Mouse (Mus musculus): ENCODE measurements around the gene Ube4a. TPM values are rescaled to one million over a fixed set of nuclear protein-coding genes. Genes with fewer than 3 reads are reported as not detected.
A peak's percentile ranks its signal among the peaks of the same experiment; 100 is the strongest.

The Ube4a gene
- polyA plus RNA-seq, 1 experiment: 9.5 TPM

- H3K36me3 ChIP-seq (ENCODE audit: control insufficient read depth, insufficient read depth, low read length): peaks cover 8% of the 10 kb centered on the region; the same call in 1 of the 2 replicates
- TF ChIP-seq POLR2A (IDR thresholded peaks at IDR 0.05; ENCODE audit: low read depth, low read length) (no peak), CTCF (IDR thresholded peaks at IDR 0.05; ENCODE audit: extremely low read depth, insufficient read depth, insufficient read length, insufficient replicate concordance) (no peak)
- 44% methylated on average over 4 of the region's 4 CpGs for WGBS
- no peak for DNase-seq (ENCODE audit: low read depth in 1 of 2, low spot score in 2 of 2)
- H3K4me3 ChIP-seq (ENCODE audit: extremely low read depth, insufficient read depth, insufficient read length): no peak overlapping the region
- H3K27me3 ChIP-seq (ENCODE audit: control insufficient read depth, insufficient read depth, low read length): no peaks in the 10 kb centered on the region
- H3K27ac ChIP-seq (ENCODE audit: insufficient read depth, low read length): no peak overlapping the region
- H3K4me1 ChIP-seq (ENCODE audit: control insufficient read depth, insufficient read depth, insufficient read length): no peaks in the 10 kb centered on the region
These were observed 50.7 kb downstream of the Ube4a start for GRCm38 (mm10) chr9:44914706-44915105.

GRCm38 (mm10) chr9:44911365-44911764, 54.0 kb downstream of the Ube4a start:
- TF ChIP-seq CTCF (IDR thresholded peaks at IDR 0.05; ENCODE audit: extremely low read depth, insufficient read depth, insufficient read length, insufficient replicate concordance) (no peak), POLR2A (IDR thresholded peaks at IDR 0.05; ENCODE audit: low read depth, low read length) (no peak)
- Histone ChIP-seq H3K4me3 (ENCODE audit: extremely low read depth, insufficient read depth, insufficient read length) (no peak overlapping the region), H3K27ac (ENCODE audit: insufficient read depth, low read length) (no peak overlapping the region), H3K27me3 (ENCODE audit: control insufficient read depth, insufficient read depth, low read length) (no peaks in the 10 kb centered on the region), H3K36me3 (ENCODE audit: control insufficient read depth, insufficient read depth, low read length) (peaks cover 8% of the 10 kb centered on the region; the same call in 1 of the 2 replicates), H3K4me1 (ENCODE audit: control insufficient read depth, insufficient read depth, insufficient read length) (no peaks in the 10 kb centered on the region)
- DNase-seq (ENCODE audit: low read depth in 1 of 2, low spot score in 2 of 2): no peak
- WGBS: 93% methylated on average over 4 of the region's 4 CpGs

GRCm38 (mm10) chr9:44905620-44906019, 59.8 kb downstream of the Ube4a start:
- WGBS: 30% methylated on average over 4 of the region's 4 CpGs
- no peak overlapping the region for H3K27ac ChIP-seq (ENCODE audit: insufficient read depth, low read length)
- H3K4me1 ChIP-seq (ENCODE audit: control insufficient read depth, insufficient read depth, insufficient read length): no peaks in the 10 kb centered on the region
- no peaks in the 10 kb centered on the region; the same call in 1 of the 2 replicates for H3K36me3 ChIP-seq (ENCODE audit: control insufficient read depth, insufficient read depth, low read length)
- H3K27me3 ChIP-seq (ENCODE audit: control insufficient read depth, insufficient read depth, low read length): no peaks in the 10 kb centered on the region
- no peak overlapping the region for H3K4me3 ChIP-seq (ENCODE audit: extremely low read depth, insufficient read depth, insufficient read length)
- no peak for DNase-seq (ENCODE audit: low read depth in 1 of 2, low spot score in 2 of 2)
- TF ChIP-seq CTCF (IDR thresholded peaks at IDR 0.05; ENCODE audit: extremely low read depth, insufficient read depth, insufficient read length, insufficient replicate concordance): no peak
- TF ChIP-seq POLR2A (IDR thresholded peaks at IDR 0.05; ENCODE audit: low read depth, low read length): no peak

GRCm38 (mm10) chr9:44904964-44905363, 60.4 kb downstream of the Ube4a start:
- TF ChIP-seq CTCF (IDR thresholded peaks at IDR 0.05; ENCODE audit: extremely low read depth, insufficient read depth, insufficient read length, insufficient replicate concordance): no peak
- 65% methylated on average over 5 of the region's 5 CpGs for WGBS
- H3K4me1 ChIP-seq (ENCODE audit: control insufficient read depth, insufficient read depth, insufficient read length): no peaks in the 10 kb centered on the region

GRCm38 (mm10) chr9:44903856-44904255, 61.5 kb downstream of the Ube4a start:
- Histone ChIP-seq H3K27ac (ENCODE audit: insufficient read depth, low read length) (no peak overlapping the region), H3K4me3 (ENCODE audit: extremely low read depth, insufficient read depth, insufficient read length) (no peak overlapping the region), H3K36me3 (ENCODE audit: control insufficient read depth, insufficient read depth, low read length) (no peaks in the 10 kb centered on the region), H3K4me1 (ENCODE audit: control insufficient read depth, insufficient read depth, insufficient read length) (no peaks in the 10 kb centered on the region), H3K27me3 (ENCODE audit: control insufficient read depth, insufficient read depth, low read length) (no peaks in the 10 kb centered on the region)
- 50% methylated on average over 4 of the region's 4 CpGs for WGBS
- DNase-seq (ENCODE audit: low read depth in 1 of 2, low spot score in 2 of 2): no peak
- TF ChIP-seq CTCF (IDR thresholded peaks at IDR 0.05; ENCODE audit: extremely low read depth, insufficient read depth, insufficient read length, insufficient replicate concordance): no peak

More at GRCm38 (mm10) chr9:44904964-44905363, 60.4 kb downstream of the Ube4a start:
- H3K4me3 ChIP-seq (ENCODE audit: extremely low read depth, insufficient read depth, insufficient read length): no peak overlapping the region
- peak overlapping the region; percentile 8; the same call in 1 of the 2 replicates for H3K27ac ChIP-seq (ENCODE audit: insufficient read depth, low read length)
- no peaks in the 10 kb centered on the region for H3K36me3 ChIP-seq (ENCODE audit: control insufficient read depth, insufficient read depth, low read length)
- DNase-seq (ENCODE audit: low read depth in 1 of 2, low spot score in 2 of 2): no peak
- H3K27me3 ChIP-seq (ENCODE audit: control insufficient read depth, insufficient read depth, low read length): no peaks in the 10 kb centered on the region

- Histone ChIP-seq H3K4me1 (ENCODE audit: control insufficient read depth, insufficient read depth, insufficient read length) (no peaks in the 10 kb centered on the region), H3K27me3 (ENCODE audit: control insufficient read depth, insufficient read depth, low read length) (no peaks in the 10 kb centered on the region), H3K36me3 (ENCODE audit: control insufficient read depth, insufficient read depth, low read length) (no peaks in the 10 kb centered on the region), H3K4me3 (ENCODE audit: extremely low read depth, insufficient read depth, insufficient read length) (no peak overlapping the region), H3K27ac (ENCODE audit: insufficient read depth, low read length) (no peak overlapping the region)
- no peak for TF ChIP-seq CTCF (IDR thresholded peaks at IDR 0.05; ENCODE audit: extremely low read depth, insufficient read depth, insufficient read length, insufficient replicate concordance)
- TF ChIP-seq POLR2A (IDR thresholded peaks at IDR 0.05; ENCODE audit: low read depth, low read length): no peak
- DNase-seq (ENCODE audit: low read depth in 1 of 2, low spot score in 2 of 2): peak in 1 of 2 experiments; percentile 12
- 65% methylated on average over 4 of the region's 4 CpGs for WGBS
These were observed 65.0 kb downstream of the Ube4a start for GRCm38 (mm10) chr9:44900402-44900801.

GRCm38 (mm10) chr9:44899716-44900115, 65.7 kb downstream of the Ube4a start:
- Histone ChIP-seq H3K4me3 (ENCODE audit: extremely low read depth, insufficient read depth, insufficient read length) (no peak overlapping the region), H3K27me3 (ENCODE audit: control insufficient read depth, insufficient read depth, low read length) (no peaks in the 10 kb centered on the region), H3K4me1 (ENCODE audit: control insufficient read depth, insufficient read depth, insufficient read length) (no peaks in the 10 kb centered on the region), H3K36me3 (ENCODE audit: control insufficient read depth, insufficient read depth, low read length) (no peaks in the 10 kb centered on the region), H3K27ac (ENCODE audit: insufficient read depth, low read length) (no peak overlapping the region)
- 73% methylated on average over 3 of the region's 3 CpGs for whole genome bisulfite sequencing
- DNase-seq (ENCODE audit: low read depth in 1 of 2, low spot score in 2 of 2): no peak
- no peak for TF ChIP-seq POLR2A (IDR thresholded peaks at IDR 0.05; ENCODE audit: low read depth, low read length)
- TF ChIP-seq CTCF (IDR thresholded peaks at IDR 0.05; ENCODE audit: extremely low read depth, insufficient read depth, insufficient read length, insufficient replicate concordance): no peak
